Mouse (Mus musculus): ENCODE data around the gene 2700081O15Rik. TPM values are rescaled to one million over a fixed set of nuclear protein-coding genes. Genes with fewer than 3 reads are reported as not detected.
"Not testable (repeated sequence)": the region's sequence is repeated elsewhere in the genome, so short reads cannot be mapped to it uniquely, and the experiment has no call there.

The 2700081O15Rik gene
- polyA plus RNA-seq (2015; fragmentation: Nextera tagmentation; extraction: Ambion mirVana) = 0.55 and 0.61 TPM in 2 replicates

DNA sequence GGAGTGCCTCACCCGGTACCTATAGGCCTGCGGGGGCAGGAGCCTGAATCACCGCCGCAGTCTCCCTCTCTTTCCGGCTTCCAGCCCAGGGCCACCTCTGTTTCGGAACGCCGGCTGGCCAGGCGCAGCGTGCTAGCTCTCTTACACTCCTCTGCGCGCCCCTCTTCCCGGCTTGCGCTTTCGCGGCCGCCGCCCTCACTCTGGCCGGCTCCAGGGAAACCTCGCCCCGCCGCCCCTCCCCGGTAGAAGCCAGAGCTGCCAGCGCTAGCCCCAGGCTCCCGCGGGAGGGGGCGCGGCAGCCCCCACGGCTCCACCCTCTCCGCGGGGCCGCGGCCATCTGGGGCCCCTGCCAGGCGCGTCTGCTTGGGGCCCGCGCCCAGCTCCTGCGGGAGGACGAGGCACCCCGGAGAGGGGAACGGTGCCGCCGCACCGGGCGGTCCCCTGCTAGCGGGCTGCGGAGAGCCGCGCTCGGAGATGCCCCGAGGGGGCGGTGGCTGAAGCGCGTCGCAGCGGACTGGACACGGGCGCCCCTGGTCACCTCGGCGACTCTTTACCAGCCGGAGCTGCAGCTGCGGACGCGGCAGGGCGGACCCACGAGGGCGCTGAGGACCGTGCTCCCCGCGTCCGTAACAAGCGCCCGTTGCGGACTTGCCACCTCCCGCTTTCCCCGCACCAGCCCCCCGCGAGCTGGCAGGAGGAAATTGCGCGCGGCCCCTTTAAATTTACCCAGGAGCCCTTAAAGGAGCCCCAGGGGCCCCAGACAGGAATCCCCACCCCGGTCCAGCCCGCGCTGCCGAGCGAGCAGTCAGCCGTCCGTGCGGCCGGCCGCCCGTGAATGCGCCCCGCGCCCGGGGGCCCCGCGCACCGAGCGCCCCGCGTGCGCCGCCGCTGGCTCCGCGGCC lies at the start of gene 2700081O15Rik:
2700081O15Rik (plus strand) TSS at position 792 of the 902 bp plus-strand sequence.
- no peaks in the 10 kb centered on the region for H3K36me3 ChIP-seq (ENCODE audit: control insufficient read depth, insufficient read depth)
- H3K9ac ChIP-seq (ENCODE audit: low read depth, low read length) = peak within 1 kb of the TSS; percentile 75
- H3K27me3 ChIP-seq (ENCODE audit: control insufficient read depth, insufficient read depth, low read depth, low read length) = peaks cover 17% of the 10 kb centered on the region
- peak within 1 kb of the TSS; percentile 92 for H3K4me2 ChIP-seq (ENCODE audit: low read depth, low read length)
- peaks cover 35% of the 10 kb centered on the region for H3K4me1 ChIP-seq (ENCODE audit: control insufficient read depth, low read depth, low read length)
- peak; percentile 67 for ATAC-seq (ENCODE audit: low read depth)
- no peaks in the 10 kb centered on the region for H3K9me3 ChIP-seq (replicated peaks; ENCODE audit: control insufficient read depth, low read length)
- under 1% methylated on average over 100 of the region's 107 CpGs for WGBS (ENCODE audit: insufficient replicate concordance)
- H3K4me3 ChIP-seq (ENCODE audit: low read depth, low read length) = peak within 1 kb of the TSS; percentile 77
- H3K27ac ChIP-seq (ENCODE audit: low read length) = peak within 1 kb of the TSS; percentile 42

DNA sequence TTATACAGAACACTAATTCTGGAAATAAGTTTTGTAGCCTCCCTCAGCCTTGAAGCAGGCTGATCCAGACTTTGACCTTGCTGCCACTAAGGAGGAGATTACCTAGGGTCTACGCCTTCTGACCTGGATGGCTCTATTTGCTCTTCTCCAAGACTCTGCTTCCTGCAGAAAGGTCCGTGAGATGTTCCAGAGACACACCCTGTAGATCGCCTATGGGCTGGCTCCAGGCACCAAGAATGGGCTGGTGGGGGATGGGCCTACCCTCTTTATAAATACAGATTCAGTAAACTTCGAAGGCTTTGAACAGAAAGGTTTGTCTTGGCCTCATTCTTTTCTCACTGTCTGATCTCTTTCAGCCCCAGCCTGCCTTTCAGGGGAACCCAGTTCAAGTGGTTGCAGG lies 48.0 kb upstream of the 2700081O15Rik start:
- H3K4me3 ChIP-seq (ENCODE audit: low read depth, low read length); H3K27me3 ChIP-seq (ENCODE audit: control insufficient read depth, insufficient read depth, low read depth, low read length); H3K4me1 ChIP-seq (ENCODE audit: control insufficient read depth, low read depth, low read length); H3K9ac ChIP-seq (ENCODE audit: low read depth, low read length); H3K36me3 ChIP-seq (ENCODE audit: control insufficient read depth, insufficient read depth); H3K4me2 ChIP-seq (ENCODE audit: low read depth, low read length); ATAC-seq (ENCODE audit: low read depth); H3K27ac ChIP-seq (ENCODE audit: low read length); H3K9me3 ChIP-seq (replicated peaks; ENCODE audit: control insufficient read depth, low read length): not testable (repeated sequence)
- 63% methylated on average over 4 of the region's 4 CpGs for WGBS (ENCODE audit: insufficient replicate concordance)

DNA sequence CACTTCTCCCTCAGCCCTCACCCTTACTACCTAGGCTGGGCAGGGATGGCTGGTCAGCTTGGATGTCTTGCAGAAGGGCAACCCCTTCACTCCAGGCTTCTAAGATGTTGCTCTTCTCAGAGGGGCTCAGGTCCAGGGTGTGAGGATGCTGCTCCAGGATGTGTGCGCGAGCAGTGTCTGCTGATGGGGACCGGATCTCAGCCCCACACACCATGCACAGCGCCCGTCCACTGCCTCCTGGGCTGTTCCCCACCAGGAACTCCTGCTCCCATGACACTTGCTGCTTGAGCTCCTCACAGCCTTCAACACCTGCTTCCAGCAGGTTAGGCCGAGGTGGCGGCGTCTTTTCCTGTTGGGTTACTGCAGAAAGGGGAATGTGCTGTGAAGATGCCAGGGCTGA lies 42.9 kb upstream of the 2700081O15Rik start:
- no peaks in the 10 kb centered on the region for H3K9me3 ChIP-seq (replicated peaks; ENCODE audit: control insufficient read depth, low read length)
- no peak for ATAC-seq (ENCODE audit: low read depth)
- no peak overlapping the region for H3K27ac ChIP-seq (ENCODE audit: low read length)
- H3K9ac ChIP-seq (ENCODE audit: low read depth, low read length) = no peak overlapping the region
- H3K27me3 ChIP-seq (ENCODE audit: control insufficient read depth, insufficient read depth, low read depth, low read length) = no peaks in the 10 kb centered on the region
- peaks cover 3% of the 10 kb centered on the region for H3K36me3 ChIP-seq (ENCODE audit: control insufficient read depth, insufficient read depth)
- H3K4me1 ChIP-seq (ENCODE audit: control insufficient read depth, low read depth, low read length) = no peaks in the 10 kb centered on the region
- 84% methylated on average over 8 of the region's 8 CpGs for WGBS (ENCODE audit: insufficient replicate concordance)
- H3K4me2 ChIP-seq (ENCODE audit: low read depth, low read length) = no peak overlapping the region
- no peak overlapping the region for H3K4me3 ChIP-seq (ENCODE audit: low read depth, low read length)

DNA sequence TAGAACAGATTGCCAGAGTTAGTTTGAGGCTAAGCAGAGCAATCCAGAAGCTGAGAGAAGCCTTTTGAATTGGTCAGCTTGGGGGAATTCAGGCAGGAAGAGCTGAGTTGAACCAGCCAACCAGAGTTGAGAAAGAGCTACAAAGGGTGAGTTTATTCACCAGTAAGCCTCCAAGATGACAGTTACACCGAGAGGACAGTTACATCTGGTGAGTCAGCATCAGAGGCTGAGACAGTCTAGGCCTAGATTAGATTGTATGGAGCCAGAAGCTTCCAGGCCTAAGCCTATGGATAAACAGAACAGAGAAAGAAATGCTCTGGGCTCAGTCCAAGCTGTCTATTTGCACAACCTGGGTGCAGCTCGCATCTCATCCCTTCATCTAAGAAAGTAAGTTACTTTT lies 39.8 kb upstream of the 2700081O15Rik start:
- no peak for ATAC-seq (ENCODE audit: low read depth)
- 47% methylated on average over 2 of the region's 2 CpGs for WGBS (ENCODE audit: insufficient replicate concordance)
- Histone ChIP-seq H3K4me3 (ENCODE audit: low read depth, low read length) (no peak overlapping the region), H3K9me3 (replicated peaks; ENCODE audit: control insufficient read depth, low read length) (no peaks in the 10 kb centered on the region), H3K9ac (ENCODE audit: low read depth, low read length) (no peak overlapping the region), H3K27me3 (ENCODE audit: control insufficient read depth, insufficient read depth, low read depth, low read length) (no peaks in the 10 kb centered on the region), H3K4me1 (ENCODE audit: control insufficient read depth, low read depth, low read length) (peaks cover 7% of the 10 kb centered on the region), H3K27ac (ENCODE audit: low read length) (no peak overlapping the region), H3K36me3 (ENCODE audit: control insufficient read depth, insufficient read depth) (no peaks in the 10 kb centered on the region; the same call in 1 of the 2 replicates), H3K4me2 (ENCODE audit: low read depth, low read length) (no peak overlapping the region)

DNA sequence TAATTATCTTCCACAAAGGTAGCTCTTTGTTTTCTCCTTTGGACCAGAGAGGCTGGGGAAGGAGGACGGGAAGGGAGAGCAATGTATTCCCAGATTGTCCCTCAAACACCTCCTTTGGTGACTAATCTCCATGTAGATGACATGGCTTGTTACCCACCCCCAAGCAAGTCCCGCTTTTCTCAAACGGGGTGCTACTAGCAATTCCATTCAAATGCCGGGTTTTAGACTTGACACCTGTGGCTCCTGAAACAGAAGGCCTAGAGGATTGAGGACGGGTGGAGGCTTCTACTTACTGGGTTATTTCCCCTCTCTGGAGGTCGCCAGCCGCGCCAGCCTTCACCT lies 35.5 kb upstream of the 2700081O15Rik start:
- Histone ChIP-seq H3K4me3 (ENCODE audit: low read depth, low read length) (peak overlapping the region; percentile 86), H3K4me1 (ENCODE audit: control insufficient read depth, low read depth, low read length) (peaks cover 14% of the 10 kb centered on the region), H3K9ac (ENCODE audit: low read depth, low read length) (peak overlapping the region; percentile 85), H3K27ac (ENCODE audit: low read length) (no peak overlapping the region), H3K36me3 (ENCODE audit: control insufficient read depth, insufficient read depth) (no peaks in the 10 kb centered on the region), H3K27me3 (ENCODE audit: control insufficient read depth, insufficient read depth, low read depth, low read length) (no peaks in the 10 kb centered on the region), H3K4me2 (ENCODE audit: low read depth, low read length) (peak overlapping the region; percentile 97), H3K9me3 (replicated peaks; ENCODE audit: control insufficient read depth, low read length) (no peaks in the 10 kb centered on the region)
- no peak for ATAC-seq (ENCODE audit: low read depth)
- 16% methylated on average over 8 of the region's 8 CpGs for WGBS (ENCODE audit: insufficient replicate concordance)

DNA sequence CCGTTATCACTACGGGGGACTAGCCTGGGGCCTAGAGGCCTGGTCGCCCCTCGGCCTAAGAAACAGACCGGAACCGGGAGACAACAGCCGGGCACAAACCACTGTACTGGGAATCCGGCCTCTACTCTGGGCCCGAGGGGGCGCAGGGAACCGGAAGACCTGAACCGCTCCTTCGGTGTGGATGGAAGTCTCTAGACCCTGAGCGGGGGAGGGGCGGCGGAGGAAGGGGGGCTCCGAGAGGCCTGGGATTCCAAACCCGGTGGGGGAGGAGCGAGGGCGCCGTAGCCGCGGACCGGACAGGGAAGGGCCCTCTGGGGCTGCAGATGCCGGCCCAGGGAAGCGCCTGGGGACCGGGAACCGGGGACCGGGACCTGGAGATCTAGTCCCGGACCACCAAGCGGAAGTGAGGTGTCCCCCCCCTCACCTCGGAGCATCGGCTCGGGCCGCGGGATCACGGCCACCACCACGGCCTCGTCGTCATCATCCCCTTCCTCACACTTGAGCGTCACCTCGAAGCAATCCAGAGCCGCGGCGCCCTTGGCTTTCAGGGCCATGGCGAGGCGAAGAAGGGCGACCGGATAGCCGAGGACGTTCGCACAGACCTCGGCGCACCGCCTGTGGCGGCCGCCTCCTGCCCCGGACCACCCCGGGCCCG lies 35.0 kb upstream of the 2700081O15Rik start:
- Histone ChIP-seq H3K9ac (ENCODE audit: low read depth, low read length) (peak overlapping the region; percentile 85), H3K27me3 (ENCODE audit: control insufficient read depth, insufficient read depth, low read depth, low read length) (no peaks in the 10 kb centered on the region), H3K9me3 (replicated peaks; ENCODE audit: control insufficient read depth, low read length) (no peaks in the 10 kb centered on the region), H3K4me3 (ENCODE audit: low read depth, low read length) (peak overlapping the region; percentile 86), H3K4me1 (ENCODE audit: control insufficient read depth, low read depth, low read length) (peaks cover 14% of the 10 kb centered on the region), H3K36me3 (ENCODE audit: control insufficient read depth, insufficient read depth) (no peaks in the 10 kb centered on the region), H3K4me2 (ENCODE audit: low read depth, low read length) (peak overlapping the region; percentile 97), H3K27ac (ENCODE audit: low read length) (peak overlapping the region; percentile 63; the same call in 1 of the 2 replicates)
- 1% methylated on average over 55 of the region's 60 CpGs for WGBS (ENCODE audit: insufficient replicate concordance)
- peak; percentile 7 for ATAC-seq (ENCODE audit: low read depth)

DNA sequence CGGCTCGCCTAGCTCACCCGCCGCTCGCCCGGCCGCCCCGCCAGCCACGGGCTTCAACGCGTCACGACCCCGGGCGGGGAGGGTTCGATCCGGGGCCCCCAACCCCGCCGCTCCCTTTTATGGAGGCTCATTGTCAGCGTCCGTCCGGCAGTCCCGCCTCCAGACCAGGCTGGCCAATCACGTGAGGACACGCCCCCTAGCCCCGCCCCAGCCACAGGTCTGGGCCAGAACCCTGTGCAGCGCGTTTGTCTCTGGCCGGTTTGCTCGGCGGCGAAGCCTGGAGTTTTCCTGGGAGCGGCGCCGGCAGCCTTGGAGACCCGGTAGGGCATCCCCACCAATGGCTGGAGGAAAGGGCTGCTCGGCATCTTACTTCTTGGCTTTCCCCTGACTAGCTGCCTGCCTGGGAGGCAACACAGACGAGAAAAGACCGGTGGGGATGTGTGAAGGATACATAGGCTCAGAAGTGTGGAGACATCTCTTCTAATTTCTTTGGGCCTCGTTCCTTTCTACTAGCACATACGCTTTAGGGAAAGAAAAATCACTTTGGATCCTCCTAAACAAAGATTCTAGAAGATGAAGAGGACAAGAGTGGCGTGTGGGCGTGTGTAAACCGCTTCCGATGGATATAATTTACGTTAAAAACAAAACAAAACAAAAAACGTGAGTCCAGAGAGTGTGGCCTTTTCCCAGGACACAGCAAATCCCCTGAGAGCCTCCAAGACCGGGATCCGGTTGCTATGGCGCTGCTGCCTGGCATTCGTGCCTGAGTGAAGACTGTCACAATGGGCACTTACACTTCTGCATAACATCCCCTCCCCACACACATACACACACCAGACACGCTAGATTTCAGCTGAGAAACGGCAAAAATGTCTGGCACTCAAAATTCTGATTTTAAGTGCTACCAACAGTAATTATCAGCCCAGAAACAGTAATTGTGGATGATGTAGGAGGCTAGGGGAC lies 34.2 kb upstream of the 2700081O15Rik start, which contains the start of gene Spindoc:
Spindoc (minus strand) TSS at position 92 of the 963 bp plus-strand sequence.
- WGBS (ENCODE audit: insufficient replicate concordance) = 2% methylated on average over 52 of the region's 52 CpGs
- peak within 1 kb of the TSS; percentile 86 for H3K4me3 ChIP-seq (ENCODE audit: low read depth, low read length)
- peak; percentile 100 for ATAC-seq (ENCODE audit: low read depth)

DNA sequence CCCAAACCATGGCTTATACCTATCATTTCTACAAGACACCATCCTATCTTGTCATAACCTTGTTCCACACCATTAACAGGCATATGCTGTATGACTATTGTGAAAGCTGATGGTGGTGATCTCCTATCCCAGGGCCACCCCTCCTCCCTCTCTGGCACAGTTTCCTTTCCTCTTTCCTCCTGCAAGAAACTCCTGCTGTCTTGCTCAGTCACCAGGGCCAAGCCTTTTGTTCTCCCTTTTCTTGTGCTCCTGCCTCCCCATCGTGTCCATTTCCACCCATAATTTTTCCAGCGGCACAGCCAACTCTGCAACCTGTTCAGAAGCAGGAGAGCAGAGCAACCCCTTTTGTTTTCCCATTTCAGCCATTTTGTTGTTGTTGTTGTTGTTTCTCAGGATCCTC lies 31.4 kb upstream of the 2700081O15Rik start:
- H3K27ac ChIP-seq (ENCODE audit: low read length) = no peak overlapping the region
- H3K9ac ChIP-seq (ENCODE audit: low read depth, low read length) = no peak overlapping the region
- WGBS (ENCODE audit: insufficient replicate concordance) = 56% methylated on average over 2 of the region's 2 CpGs
- peaks cover 14% of the 10 kb centered on the region for H3K4me1 ChIP-seq (ENCODE audit: control insufficient read depth, low read depth, low read length)
- H3K9me3 ChIP-seq (replicated peaks; ENCODE audit: control insufficient read depth, low read length) = no peaks in the 10 kb centered on the region
- no peak overlapping the region for H3K4me2 ChIP-seq (ENCODE audit: low read depth, low read length)
- no peak overlapping the region for H3K4me3 ChIP-seq (ENCODE audit: low read depth, low read length)
- no peaks in the 10 kb centered on the region for H3K27me3 ChIP-seq (ENCODE audit: control insufficient read depth, insufficient read depth, low read depth, low read length)
- H3K36me3 ChIP-seq (ENCODE audit: control insufficient read depth, insufficient read depth) = no peaks in the 10 kb centered on the region
- ATAC-seq (ENCODE audit: low read depth) = no peak

More for the DNA sequence above, 34.2 kb upstream of the 2700081O15Rik start, which contains the start of gene Spindoc:
- H3K9me3 ChIP-seq (replicated peaks; ENCODE audit: control insufficient read depth, low read length) = no peaks in the 10 kb centered on the region
- peak within 1 kb of the TSS; percentile 97 for H3K4me2 ChIP-seq (ENCODE audit: low read depth, low read length)
- peak within 1 kb of the TSS; percentile 63; the same call in 1 of the 2 replicates for H3K27ac ChIP-seq (ENCODE audit: low read length)
- H3K4me1 ChIP-seq (ENCODE audit: control insufficient read depth, low read depth, low read length) = peaks cover 14% of the 10 kb centered on the region
- no peaks in the 10 kb centered on the region for H3K27me3 ChIP-seq (ENCODE audit: control insufficient read depth, insufficient read depth, low read depth, low read length)
- H3K36me3 ChIP-seq (ENCODE audit: control insufficient read depth, insufficient read depth) = no peaks in the 10 kb centered on the region
- H3K9ac ChIP-seq (ENCODE audit: low read depth, low read length) = peak within 1 kb of the TSS; percentile 85
